Mouse (Mus musculus) kidney, adult 18-20 months (tissue): ENCODE data around the gene Zfyve19.

Source experiments
- DNase-seq: peaks from one replicate; pipeline ENCODE4 v3.0.0; 2021

Zfyve19 gene

DNA sequence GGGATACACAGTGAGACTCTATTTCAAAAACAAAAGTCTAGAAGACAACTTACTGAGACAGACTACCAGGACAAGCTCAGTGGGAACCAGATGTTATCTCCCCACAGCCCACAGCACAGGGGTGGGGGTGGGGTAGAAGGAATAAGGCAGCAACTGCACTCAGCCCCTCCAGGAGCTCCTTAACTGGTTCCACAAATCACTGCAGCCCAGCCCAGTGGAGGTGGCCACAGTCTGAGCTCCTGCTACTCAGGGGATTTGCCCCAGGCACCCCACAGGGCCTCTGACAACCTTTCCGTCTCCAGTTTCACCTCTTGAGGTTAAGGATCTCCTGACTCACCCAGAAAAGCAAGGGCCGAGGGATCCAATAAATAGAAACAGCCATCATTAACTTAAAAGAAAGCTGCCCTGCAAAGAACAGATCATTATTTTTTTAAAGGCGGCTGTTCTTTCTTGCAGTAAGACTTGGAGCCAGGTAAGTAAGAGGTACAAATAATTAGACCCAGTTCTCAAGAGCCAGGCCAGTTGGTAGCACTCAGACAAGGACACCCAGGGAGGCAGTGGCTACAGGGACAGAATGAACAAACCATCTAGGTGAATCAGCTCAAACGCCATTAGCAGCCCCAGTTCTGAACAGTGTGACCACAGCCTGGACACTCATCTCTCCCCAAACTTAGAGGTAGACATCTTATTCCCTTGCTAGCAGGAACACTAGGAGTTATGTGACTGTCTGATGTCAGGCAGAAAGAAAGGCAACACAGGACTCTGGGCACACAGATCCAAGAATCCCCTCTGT, 11.9 kb upstream of the Zfyve19 start:
- no peak for DNase-seq

DNA sequence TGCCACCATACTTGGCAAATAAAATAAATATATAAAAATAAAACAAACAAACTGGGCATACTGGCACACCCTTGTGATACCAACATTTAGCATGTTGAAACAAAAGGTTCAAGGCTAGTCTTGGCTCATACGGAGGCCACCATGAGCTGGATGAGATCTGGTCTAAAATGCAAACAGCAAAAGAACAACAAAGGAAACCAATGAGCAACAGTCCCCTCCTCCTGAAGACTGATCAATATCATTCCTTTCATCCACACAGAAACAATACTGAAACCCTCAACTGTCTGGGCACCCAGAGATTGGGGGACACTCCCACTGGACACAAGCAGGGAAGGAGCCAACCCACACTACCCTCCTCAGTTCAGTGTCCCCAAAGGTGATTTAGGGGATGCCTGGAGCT, 10.9 kb upstream of the Zfyve19 start:
- no peak for DNase-seq

- DNase-seq: no peak
Measured at GRCm38 (mm10) chr2:119198049-119198448, 10.4 kb upstream of the Zfyve19 start.

GRCm38 (mm10) chr2:119198934-119199333, 9.5 kb upstream of the Zfyve19 start:
- no peak for DNase-seq

DNA sequence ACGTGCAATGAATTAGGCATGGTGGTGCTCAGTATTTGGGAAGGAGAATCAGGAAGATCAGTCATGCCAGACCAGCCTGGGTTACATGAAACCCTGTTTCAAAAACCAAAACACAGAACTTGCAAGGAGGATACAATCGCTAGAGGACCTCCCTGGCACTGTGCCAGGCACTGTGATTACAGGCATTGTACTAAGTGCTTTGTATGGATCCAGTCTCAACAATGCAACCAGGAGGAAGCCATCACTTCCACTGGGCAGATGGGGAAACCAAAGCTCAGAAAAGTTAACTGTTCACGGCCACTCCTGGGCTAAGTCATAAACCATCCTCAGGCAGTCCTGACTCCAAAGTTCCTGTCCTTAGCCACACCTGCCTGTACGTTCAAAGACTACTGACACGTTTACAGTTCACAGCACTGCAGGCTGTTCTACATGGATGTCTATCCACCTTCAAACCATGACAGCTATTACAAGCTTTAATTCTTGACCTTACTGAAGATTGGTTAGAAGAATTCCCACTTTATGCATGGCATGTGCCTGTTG, 5.4 kb upstream of the Zfyve19 start:
- peak; percentile 26 for DNase-seq

DNA sequence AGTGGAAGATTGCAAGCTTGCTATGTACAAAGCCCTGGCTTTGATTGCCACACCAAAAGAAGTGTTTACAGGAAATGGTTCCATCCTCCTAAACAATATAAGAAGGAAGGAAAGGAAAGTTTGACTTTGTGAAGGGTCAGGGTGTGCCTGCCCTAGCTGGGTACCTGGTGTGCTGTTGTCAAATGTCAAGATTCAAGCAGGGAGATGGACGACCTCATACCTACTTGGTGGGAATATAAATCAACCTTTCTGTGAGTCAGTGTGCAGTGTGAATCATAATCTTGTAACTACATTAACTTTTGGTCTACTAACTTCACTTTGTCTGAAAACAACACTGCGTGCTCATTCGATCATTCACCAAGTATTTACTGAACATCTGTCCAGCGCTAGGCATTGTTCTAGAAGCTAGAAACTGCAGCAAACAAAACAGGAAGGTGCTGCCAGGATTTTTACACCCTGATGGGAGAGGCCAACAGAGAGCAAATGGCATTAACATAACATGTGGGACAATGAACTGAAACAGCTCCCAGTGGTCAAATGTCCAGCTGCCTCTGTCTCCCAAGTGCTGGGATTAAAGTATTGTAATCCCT, 4.5 kb upstream of the Zfyve19 start:
- DNase-seq: no peak

GRCm38 (mm10) chr2:119207961-119208343, 465 bp upstream of the Zfyve19 start:
- no peak for DNase-seq

DNA sequence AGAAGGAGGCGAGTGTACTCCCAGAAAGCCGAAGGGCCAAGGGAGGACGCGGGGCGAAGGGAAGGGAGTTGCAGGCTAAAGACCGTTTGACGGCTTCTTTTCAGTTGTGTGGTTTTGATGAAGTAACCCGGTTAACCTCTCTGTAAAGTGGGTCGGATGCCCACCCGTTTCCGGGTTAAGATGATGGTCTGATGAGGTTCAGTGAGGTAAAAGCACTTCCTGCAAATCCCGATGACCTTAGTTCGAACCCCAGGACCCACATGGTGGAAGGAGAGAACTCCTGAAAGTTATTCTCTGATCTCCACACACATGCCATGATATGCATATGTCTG, 725 bp downstream of the Zfyve19 start:
- no peak for DNase-seq

GRCm38 (mm10) chr2:119229775-119230704, 21.6 kb downstream of the Zfyve19 start, which contains the start of gene Ppp1r14d:
Ppp1r14d (minus strand) TSS chr2:119229906.
- peak; percentile 63 for DNase-seq

GRCm38 (mm10) chr2:119236682-119237209, 28.3 kb downstream of the Zfyve19 start:
- no peak for DNase-seq

- DNase-seq: peak; percentile 82
Measured at GRCm38 (mm10) chr2:119237210-119237870, 28.9 kb downstream of the Zfyve19 start, which contains the start of gene Spint1. Spint1 (plus strand) TSS chr2:119237362.

GRCm38 (mm10) chr2:119237871-119238220, 29.4 kb downstream of the Zfyve19 start:
- DNase-seq: no peak

- peak; percentile 55 for DNase-seq
Measured at GRCm38 (mm10) chr2:119238671-119239070, 30.3 kb downstream of the Zfyve19 start.

- DNase-seq: peak; percentile 23
Measured at GRCm38 (mm10) chr2:119240075-119240818, 31.8 kb downstream of the Zfyve19 start.

GRCm38 (mm10) chr2:119240819-119241186, 32.4 kb downstream of the Zfyve19 start:
- no peak for DNase-seq

GRCm38 (mm10) chr2:119242548-119242947, 34.1 kb downstream of the Zfyve19 start:
- peak; percentile 53 for DNase-seq

- DNase-seq: no peak
Measured at GRCm38 (mm10) chr2:119245246-119245645, 36.8 kb downstream of the Zfyve19 start.

DNA sequence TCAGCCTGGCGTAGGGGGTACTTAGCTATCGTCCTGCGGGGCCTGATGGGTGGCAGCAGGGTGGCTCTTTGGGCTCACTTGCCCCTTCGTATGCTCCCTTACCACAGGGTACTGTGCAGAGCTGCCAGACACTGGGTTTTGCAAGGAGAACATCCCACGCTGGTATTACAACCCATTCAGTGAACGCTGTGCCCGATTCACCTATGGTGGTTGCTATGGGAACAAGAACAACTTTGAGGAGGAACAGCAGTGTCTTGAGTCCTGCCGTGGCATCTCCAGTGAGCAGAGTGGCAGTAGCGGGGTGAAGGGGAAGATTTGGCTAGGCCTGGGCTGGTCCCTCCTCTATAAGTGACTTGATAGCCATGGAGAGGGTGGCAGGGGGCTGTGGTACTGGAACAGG, 39.5 kb downstream of the Zfyve19 start:
- no peak for DNase-seq

- DNase-seq: peak; percentile 40
Measured at GRCm38 (mm10) chr2:119249592-119250061, 41.2 kb downstream of the Zfyve19 start.

- no peak for DNase-seq
Measured at GRCm38 (mm10) chr2:119250377-119250776, 42.0 kb downstream of the Zfyve19 start.

DNA sequence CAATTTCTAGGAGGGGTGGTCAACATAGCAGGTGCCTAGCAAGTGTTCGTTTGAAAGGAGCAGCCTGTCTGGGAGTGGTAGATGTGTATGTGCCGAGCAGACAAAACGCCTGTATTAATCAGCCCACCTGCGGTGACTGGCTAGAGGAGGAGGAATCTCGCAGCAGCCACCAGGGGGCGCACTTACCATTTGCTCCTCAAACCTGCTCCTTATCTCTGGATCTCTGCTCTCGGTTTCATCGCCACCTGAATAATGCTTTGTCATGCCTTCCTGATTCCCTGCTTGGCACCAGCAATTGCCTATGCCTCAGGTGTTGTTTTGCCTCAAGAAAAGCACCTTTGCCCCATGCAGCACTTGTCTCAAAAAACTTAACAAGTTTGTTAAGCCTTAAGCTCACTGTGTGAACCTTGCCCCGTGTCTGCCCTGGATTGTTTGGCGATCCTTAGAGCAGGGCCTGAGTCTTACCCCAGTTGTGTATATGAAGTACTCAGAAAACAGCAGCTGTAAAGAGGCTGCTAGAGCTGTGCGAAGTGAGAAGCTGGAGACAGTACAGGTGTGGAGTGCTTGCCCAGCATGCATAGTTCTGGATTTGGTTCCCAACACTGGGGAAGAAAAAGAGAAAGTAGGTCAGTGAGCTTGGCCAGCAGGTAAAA, 42.5 kb downstream of the Zfyve19 start:
- DNase-seq: peak; percentile 87
